Mouse (Mus musculus): ENCODE measurements at regions not wholly inside any gene's neighbourhood (a gene's known extent, or its start where the extent isn't known, plus 50 kb on each side); places are given as distances from the start of the nearest gene placed in this dataset.

DNA sequence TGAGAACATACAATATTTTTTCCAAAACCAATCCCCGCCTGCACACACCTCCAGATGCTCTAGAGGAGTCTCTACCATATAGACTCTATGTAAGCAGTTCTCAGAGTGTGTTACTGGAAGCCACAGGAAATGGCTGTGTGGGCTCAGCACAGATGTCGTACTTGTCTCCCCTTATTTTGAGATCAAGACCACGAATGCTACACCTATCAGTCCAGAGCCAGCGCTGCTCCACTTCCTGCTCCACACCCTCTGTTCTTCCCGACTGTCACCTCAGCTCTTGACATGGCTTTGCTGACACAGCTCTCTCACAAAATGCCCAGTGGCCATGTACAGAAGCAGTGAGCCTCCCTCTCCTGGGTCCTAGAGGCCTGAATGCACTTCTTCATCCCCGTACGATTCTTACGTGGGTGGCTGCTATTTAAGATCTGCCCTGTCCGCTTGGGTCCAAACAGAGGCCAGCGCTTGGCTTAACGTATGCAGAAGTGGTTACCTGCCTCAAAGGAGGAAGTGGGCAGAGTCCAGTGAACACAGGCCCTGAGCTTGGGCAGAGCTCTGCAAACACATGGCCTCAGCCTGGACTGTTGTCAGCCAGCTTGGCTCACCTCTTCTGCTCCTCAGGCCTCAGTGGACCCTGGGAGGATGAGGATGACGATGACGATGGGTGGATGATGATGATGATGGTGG, 80.5 kb upstream of the Msx2 start:
- no peak for DNase-seq

DNA sequence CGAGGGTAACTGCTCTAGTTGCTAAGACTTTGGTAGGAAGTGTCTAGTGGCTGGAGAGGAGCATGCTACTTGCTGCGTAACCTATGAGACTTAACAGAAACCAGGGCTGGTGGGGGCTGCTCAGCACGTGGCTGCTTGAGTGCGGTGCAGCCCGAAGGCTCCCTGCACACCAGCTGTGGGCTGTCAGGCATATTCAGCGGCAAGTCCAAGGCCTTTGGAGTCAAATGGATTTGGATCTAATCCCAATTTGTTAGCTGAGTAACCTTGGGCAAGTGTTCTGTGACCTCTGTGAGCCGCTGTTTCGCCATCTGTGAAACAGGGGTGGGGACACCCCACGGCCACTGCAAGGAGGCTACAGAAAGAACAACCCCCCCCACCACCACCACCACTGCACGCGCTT, 75.5 kb upstream of the Msx2 start:
- peak; percentile 17 for DNase-seq

DNA sequence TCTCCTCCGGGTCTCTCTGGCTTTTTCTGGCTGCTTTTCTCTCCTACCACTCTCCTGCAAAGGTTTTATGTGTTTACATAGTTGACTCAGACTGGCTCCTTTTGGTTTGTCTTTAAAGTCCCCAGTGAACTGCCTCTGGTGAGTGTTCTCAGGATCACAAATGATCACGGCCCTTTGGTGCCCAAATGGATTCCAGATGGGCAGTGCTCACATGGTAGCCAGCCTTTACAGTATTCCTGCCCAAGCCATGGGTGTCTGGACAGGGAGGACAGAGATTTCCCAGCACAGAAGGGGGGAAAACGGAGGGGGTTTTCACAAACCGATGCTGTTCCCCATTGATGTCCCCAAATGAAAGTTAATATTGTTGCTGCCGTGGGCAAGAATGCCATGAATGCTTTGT, 70.4 kb upstream of the Msx2 start:
- DNase-seq: no peak

DNA sequence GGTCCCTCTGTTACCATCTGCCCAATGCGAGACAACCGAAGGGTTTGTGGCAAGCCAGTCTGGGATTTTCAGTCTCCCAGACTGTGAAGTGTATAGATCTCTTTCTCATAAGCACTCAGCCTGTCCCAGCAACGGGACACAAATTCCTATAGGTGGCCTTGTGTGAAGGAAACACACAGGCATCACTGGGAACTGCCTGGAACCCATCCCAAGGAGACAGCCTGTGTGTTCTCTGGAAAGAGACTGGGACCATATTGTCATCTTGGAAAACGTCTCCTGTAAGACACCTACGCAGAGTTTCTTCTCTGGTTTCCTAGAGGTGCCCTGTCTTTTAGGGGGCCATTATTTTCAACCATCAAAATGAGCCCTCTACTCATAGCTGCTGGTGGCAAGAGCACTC, 66.9 kb upstream of the Msx2 start:
- no peak for DNase-seq

DNA sequence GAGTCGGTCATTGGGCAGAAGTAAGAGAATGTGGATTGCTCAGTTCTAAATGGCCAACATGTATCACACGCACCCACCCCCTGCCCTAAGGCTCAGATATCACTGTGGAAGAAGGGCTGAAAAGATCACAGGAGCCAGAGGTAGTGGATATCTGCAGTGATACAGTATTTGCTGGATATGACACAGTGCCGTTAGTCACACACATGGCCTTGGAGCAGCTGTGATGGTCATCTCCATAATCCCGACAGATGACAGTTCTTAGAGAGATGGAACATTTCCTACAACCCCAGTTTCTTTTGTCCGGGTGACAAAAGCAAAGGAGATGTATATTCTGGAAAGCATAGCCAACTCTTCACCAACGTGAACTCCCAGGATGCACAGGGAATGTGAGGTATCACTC, 65.1 kb upstream of the Msx2 start:
- no peak for DNase-seq

DNA sequence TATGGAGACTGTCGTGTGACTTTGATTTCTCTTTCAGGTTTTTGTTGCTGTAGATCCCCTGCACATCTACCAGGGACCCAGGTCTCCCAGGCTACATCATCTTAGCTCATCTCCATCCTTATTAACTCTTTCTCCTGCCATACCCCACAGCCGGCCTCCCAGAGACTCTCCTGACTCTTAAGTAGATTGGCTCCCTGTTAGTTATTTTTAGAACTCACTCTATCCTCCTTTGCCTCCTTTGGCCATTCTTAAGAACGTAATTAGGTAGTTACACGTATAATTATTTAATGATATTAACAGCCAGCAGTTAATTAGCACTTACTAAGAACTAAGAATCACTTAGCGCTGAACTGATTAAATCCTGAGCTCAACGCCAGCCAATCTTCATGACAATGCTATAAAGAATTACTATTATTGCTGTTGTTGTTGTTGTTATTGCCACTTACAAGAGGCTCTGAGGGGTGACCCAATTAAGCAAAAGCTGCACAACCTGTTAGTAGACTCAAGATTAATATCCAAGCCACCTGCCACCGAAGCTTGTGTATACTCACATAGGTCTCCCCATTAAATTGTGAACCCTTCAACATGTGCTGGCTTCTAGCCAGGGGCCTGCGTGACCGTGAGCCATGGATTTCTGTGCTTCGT, 63.0 kb upstream of the Msx2 start:
- DNase-seq: no peak

DNA sequence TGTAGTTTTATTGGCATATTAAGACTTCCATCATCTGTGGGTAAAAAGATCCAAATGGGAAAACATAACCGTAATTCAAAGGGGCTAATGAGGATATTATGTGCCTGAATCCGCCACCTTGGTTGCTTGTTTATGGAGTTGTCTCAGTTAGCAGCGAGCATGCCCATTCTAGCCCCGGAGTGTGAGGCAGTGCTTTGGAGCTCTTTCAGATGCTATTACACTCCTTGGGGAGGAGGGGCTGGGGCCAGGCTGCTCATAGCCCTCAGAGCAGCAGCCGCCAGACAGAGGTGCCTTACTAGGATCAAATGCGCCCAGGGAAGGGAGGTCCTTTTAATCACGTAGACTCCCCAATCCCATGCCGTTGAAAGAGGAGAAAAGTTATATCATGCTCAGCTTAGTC, 60.9 kb upstream of the Msx2 start:
- no peak for DNase-seq

DNA sequence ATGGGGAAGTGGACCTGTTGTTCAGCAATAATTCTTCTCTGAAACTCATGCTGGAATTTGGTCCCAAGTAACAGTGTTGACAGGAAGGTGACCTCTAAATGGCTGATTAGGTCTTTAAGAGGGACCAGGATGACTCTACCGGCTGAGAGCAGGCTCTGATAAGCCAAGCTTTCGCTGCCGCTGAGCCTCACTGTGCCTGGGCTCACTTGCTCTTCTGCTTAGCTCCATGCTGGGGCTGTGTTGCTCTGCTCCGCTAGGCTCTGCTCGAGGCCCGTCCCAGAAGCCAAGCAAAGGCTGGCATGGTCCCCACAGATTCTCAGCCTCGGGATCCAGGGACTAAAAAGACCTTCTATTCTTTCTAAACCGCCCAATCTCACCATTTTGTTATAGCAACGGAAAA, 54.0 kb upstream of the Msx2 start:
- no peak for DNase-seq

DNA sequence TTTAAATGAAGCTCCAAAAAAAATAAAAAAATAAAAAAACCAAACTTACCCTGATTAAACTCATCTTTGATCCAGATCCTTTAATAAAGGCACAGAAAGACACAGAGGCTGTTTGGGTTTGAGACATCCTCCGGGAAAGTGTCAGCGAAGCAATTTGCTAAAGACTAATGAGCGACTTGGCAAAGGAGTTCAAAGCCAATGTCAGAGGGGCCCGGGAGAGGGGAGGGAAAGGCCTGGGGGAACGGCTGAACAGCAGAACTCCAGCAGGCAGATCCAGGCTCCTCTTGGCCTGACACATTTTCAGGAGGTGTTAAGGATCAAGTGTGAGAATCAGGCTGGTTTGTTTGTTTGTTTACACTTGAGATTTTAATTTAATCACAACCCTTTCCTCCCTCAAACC, 49.9 kb upstream of the Msx2 start:
- DNase-seq: no peak
